Mouse (Mus musculus): Measurements from ENCODE around the gene Vps37b.

DNA sequence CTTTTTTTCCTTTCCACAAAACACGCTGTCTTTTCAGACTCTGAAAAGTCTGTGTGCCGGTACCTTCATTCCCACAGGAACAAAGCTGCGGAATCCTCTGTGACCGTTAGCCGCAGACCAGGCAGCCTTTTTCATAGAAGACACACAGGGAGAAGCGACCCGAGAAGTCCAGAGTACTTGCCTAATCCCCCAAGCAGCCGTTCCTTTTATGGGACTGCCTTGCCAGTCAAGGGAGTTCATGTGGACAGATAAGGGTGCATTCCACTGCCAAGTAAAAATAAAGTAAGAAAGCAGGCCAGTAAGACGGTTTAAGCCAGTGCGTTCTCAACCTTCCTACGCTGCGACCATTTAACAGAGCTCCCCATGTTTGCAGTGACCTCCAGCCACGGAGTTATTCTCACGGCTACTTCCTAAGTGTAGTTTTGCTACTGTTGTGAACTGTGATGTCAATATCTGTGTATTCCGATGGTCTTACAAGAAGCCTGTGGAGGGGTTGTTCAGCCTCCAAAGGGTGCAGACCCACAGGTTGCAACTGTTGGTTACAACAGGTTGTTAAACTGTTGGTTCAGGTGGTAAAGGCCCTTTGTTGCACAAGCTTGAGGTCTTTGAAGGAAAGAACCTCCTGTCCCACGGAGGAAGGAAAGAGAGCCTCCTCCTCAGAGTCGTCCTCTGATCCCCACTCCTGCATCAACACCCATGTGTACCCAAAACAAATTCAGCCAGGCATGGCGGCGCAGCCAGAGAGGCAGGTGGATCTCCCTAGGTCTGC is 4.2 kb downstream of the Vps37b start:
- no peak for TF ChIP-seq CTCF (IDR thresholded peaks at IDR 0.05; ENCODE audit: low read depth)
- TF ChIP-seq EP300 (IDR thresholded peaks at IDR 0.05; ENCODE audit: low read depth): no peak
